Mouse (Mus musculus) midbrain, embryonic 11.5 days (tissue): ENCODE measurements at regions not wholly inside any gene's neighbourhood (a gene's known extent, or its start where the extent isn't known, plus 50 kb on each side); places are given as distances from the start of the nearest gene placed in this dataset.

Experiments used
- ATAC-seq: fragments of 200-750 bp; cut with Nextera tagmentation; 2 replicates; pipeline ENCODE4 v1.8.0; 2017; ENCODE audit warnings: moderate TSS enrichment, moderate library complexity; ENCODE audit not compliant: low FRiP score
- DNase-seq: peaks from one replicate; pipeline ENCODE4 v3.0.0; 2015; ENCODE audit warnings: low spot score; ENCODE audit errors: missing footprints
- H3K27ac ChIP-seq: fragments of 300-500 bp; sonication (generic); 2 replicates; pipeline ENCODE4 v1.5.1; 2014; ENCODE audit warnings: low read depth, low read length
- H3K27me3 ChIP-seq: fragments of 300-500 bp; sonication (generic); 2 replicates; pipeline ENCODE4 v1.6.1; 2014; ENCODE audit warnings: mild to moderate bottlenecking, low read length, moderate library complexity, mixed read lengths; ENCODE audit not compliant: control insufficient read depth, insufficient read depth
- H3K36me3 ChIP-seq: fragments of 300-500 bp; sonication (generic); 2 replicates; pipeline ENCODE4 v1.6.1; 2014; ENCODE audit warnings: mild to moderate bottlenecking, low read length, moderate library complexity, mixed read lengths; ENCODE audit not compliant: control insufficient read depth, insufficient read depth
- H3K4me1 ChIP-seq: fragments of 300-500 bp; sonication (generic); 2 replicates; pipeline ENCODE4 v1.6.1; 2014; ENCODE audit warnings: low read length; ENCODE audit not compliant: control insufficient read depth, insufficient read depth
- H3K4me2 ChIP-seq: fragments of 300-500 bp; sonication (generic); 2 replicates; pipeline ENCODE4 v1.6.1; 2014; ENCODE audit warnings: mild to moderate bottlenecking, moderate library complexity
- H3K4me3 ChIP-seq: fragments of 300-500 bp; sonication (generic); 2 replicates; pipeline ENCODE4 v1.5.1; 2014; ENCODE audit warnings: low read depth, low read length
- H3K9ac ChIP-seq: fragments of 300-500 bp; sonication (generic); 2 replicates; pipeline ENCODE4 v1.6.1; 2014; ENCODE audit warnings: low read length
- H3K9me3 ChIP-seq: fragments of 300-500 bp; sonication (generic); 2 replicates; pipeline ENCODE4 v1.6.1; 2016; ENCODE audit warnings: low read length; ENCODE audit not compliant: control insufficient read depth
- WGBS: fragments of 180-500 bp; shearing (Covaris S2); extraction: QIAGEN DNeasy Blood & Tissue Kit; methylation state at CpG from one replicate; pipeline ENCODE4 v1.1.7; 2014; 5-methylcytosine and 5-hydroxymethylcytosine counted together

DNA sequence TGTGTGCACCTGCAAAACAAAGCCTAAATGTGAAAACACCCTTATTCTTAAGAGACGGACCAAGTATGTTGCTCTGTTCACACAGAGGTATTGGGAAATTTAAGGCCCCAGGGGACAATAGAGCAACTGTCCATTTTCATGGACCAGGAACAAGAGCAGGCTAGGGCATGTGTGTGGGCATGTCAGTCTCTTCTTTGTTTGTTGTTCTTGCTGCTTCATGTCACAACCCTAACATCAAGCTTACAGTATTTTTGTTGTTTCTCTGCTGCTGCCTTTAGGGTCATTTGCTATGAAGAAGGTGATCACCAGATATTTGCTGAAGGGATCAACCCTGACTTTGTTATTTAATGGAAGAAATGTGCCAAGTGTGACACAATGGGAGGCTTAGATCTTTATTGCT lies 96.4 kb upstream of the Slc22a23 start:
- Histone ChIP-seq H3K9ac (no peak overlapping the region), H3K4me3 (no peak overlapping the region), H3K27ac (no peak overlapping the region), H3K36me3 (no peaks in the 10 kb centered on the region), H3K27me3 (no peaks in the 10 kb centered on the region), H3K9me3 (no peaks in the 10 kb centered on the region), H3K4me1 (0 out of 2 replicates have a peak, but pooled peaks cover 4% of the 10 kb centered on the region), H3K4me2 (no peak overlapping the region)
- ATAC-seq, result no peak
- 63% methylated on average over 1 of the region's 1 CpGs for WGBS
- DNase-seq, result no peak

DNA sequence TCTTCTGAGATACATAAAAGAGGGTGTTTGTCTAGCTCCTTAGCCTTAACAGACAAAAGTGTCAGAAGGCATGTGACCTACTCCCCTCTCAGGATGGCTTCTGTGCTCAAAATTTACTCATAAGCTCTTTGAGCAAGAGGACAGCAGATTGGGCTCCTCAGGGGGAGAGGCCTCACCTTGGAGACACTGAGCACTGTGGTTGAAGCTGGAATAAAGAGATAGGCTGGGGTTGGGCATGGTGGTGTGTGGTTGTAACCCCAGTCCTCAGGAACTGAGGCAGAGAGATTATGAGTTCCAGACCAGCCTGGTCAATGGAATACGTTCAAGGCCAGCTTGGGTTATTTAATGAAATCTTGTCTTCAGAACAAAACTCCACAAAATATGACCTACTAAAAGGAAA lies 82.5 kb upstream of the Slc22a23 start:
- no peaks in the 10 kb centered on the region for H3K36me3 ChIP-seq
- ATAC-seq, result no peak
- no peak overlapping the region for H3K27ac ChIP-seq
- H3K4me1 ChIP-seq, result no peaks in the 10 kb centered on the region
- no peak overlapping the region for H3K4me2 ChIP-seq
- H3K9me3 ChIP-seq, result no peaks in the 10 kb centered on the region
- H3K27me3 ChIP-seq, result no peaks in the 10 kb centered on the region
- DNase-seq, result no peak
- no peak overlapping the region for H3K9ac ChIP-seq
- WGBS, result 100% methylated on average over 1 of the region's 1 CpGs
- H3K4me3 ChIP-seq, result no peak overlapping the region

DNA sequence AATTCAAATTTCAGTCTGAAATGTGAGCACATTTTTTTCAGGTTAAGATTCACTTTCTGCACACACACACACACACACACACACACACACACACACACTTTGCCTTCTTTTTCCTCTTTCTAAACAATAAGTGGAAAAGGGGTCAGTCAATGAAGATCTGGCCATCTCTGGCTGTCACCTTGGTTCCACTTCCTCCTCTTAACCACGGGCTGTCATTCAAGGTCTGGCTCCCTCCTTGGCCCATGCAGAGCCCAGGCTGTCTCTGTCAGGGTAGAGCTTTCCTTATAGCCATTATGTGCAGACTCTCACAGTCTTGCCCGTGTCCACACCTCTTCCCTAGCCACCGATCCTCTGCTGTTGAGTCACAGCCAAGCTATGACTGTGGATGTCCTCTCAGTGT lies 79.9 kb upstream of the Slc22a23 start:
- no peak overlapping the region for H3K9ac ChIP-seq
- H3K4me3 ChIP-seq, result no peak overlapping the region
- no peak overlapping the region for H3K27ac ChIP-seq
- no peak for ATAC-seq
- no peak overlapping the region for H3K4me2 ChIP-seq
- 81% methylated on average over 3 of the region's 3 CpGs for WGBS
- H3K36me3 ChIP-seq, result no peaks in the 10 kb centered on the region
- no peaks in the 10 kb centered on the region for H3K4me1 ChIP-seq
- no peak for DNase-seq
- H3K9me3 ChIP-seq, result no peaks in the 10 kb centered on the region
- H3K27me3 ChIP-seq, result no peaks in the 10 kb centered on the region

DNA sequence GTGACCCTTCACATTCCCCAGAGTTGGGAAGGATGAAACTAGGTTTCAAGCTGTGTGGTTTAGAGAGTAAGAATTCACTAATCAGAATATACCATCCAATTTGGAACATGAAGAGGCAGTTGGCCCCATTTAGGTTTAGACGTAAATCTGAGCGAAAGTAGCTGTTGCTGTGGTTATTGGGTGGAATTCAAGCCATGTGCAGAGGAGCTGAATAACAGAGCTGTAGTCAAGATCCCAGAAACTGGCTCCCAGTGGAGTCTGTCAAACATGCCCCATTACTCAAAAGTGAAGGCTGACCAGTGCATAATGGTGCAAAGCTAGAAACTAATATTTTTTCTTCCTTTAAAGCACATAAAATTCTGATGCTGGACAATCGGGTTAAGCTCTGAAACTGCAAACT lies 76.7 kb upstream of the Slc22a23 start:
- H3K9me3 ChIP-seq, result no peaks in the 10 kb centered on the region
- no peak overlapping the region for H3K4me3 ChIP-seq
- ATAC-seq, result no peak
- no peak for DNase-seq
- H3K9ac ChIP-seq, result no peak overlapping the region
- no peaks in the 10 kb centered on the region for H3K27me3 ChIP-seq
- no peak overlapping the region for H3K27ac ChIP-seq
- H3K4me2 ChIP-seq, result no peak overlapping the region
- 68% methylated on average over 3 of the region's 3 CpGs for WGBS
- H3K36me3 ChIP-seq, result no peaks in the 10 kb centered on the region
- H3K4me1 ChIP-seq, result no peaks in the 10 kb centered on the region

DNA sequence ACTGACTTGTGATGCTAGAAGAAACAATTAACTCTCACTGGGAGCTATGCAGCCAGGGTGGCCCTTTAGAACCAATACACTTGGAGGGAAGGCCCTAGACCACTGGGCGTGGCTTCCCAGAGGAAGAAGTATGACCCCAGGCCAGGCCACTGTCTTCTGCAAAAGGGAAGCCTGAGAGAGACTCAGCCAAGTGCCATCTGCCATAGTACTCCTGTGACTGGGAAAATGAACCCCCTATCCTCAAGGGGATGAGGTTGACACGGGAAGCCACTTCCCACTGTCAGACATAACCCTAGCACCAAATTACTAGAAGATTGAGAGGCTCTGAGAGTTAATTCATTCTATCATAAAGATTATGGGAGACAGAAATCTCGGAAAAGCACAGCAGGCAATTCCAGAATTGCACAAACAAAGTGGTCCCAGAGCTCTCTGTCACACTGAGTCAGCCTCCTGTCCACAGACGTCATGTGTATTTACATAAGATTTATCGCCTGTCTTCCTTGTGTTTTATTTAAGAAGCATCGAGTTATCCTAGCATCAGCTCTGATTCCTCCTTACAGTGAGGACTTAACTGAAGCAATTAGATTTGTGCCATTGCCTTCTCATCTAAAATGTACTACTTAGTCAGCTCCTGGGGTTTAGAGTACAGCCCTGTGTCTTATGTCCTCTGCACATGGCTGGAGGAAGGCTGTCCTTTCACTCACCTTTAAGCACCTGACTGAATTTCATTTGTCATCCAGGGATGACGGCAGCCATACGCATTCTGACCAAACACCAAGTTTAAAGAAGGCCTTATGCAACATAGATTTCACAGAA lies 75.6 kb upstream of the Slc22a23 start:
- 74% methylated on average over 8 of the region's 8 CpGs for WGBS
- H3K9me3 ChIP-seq, result no peaks in the 10 kb centered on the region
- no peak overlapping the region for H3K27ac ChIP-seq
- H3K4me3 ChIP-seq, result no peak overlapping the region
- H3K27me3 ChIP-seq, result no peaks in the 10 kb centered on the region
- H3K4me1 ChIP-seq, result no peaks in the 10 kb centered on the region
- ATAC-seq, result no peak
- no peak overlapping the region for H3K4me2 ChIP-seq
- H3K36me3 ChIP-seq, result no peaks in the 10 kb centered on the region
- H3K9ac ChIP-seq, result no peak overlapping the region
- DNase-seq, result no peak

DNA sequence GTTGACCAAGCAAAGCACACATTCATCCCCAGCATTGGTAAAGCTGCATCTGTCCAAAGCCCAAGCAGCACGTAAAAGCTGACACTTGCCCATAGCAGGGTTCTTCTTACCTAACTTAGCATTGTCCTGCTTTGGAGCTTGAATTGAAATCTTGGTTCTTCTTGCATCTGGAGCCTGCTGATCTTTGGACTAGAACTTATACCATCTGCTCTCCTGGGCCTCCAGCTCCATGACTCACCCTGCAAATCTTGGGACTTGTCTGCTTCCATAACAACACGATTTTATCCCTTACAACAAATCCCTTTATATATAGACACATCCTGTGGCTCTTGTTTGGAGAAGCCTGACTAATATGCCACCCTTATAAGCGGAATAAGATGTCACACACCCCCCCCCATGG lies 74.1 kb upstream of the Slc22a23 start:
- DNase-seq, result no peak
- no peak overlapping the region for H3K27ac ChIP-seq
- no peaks in the 10 kb centered on the region for H3K36me3 ChIP-seq
- no peak for ATAC-seq
- 81% methylated on average over 3 of the region's 3 CpGs for WGBS
- no peaks in the 10 kb centered on the region for H3K9me3 ChIP-seq
- no peaks in the 10 kb centered on the region for H3K27me3 ChIP-seq
- no peak overlapping the region for H3K4me2 ChIP-seq
- H3K4me1 ChIP-seq, result no peaks in the 10 kb centered on the region
- no peak overlapping the region for H3K4me3 ChIP-seq
- H3K9ac ChIP-seq, result no peak overlapping the region

DNA sequence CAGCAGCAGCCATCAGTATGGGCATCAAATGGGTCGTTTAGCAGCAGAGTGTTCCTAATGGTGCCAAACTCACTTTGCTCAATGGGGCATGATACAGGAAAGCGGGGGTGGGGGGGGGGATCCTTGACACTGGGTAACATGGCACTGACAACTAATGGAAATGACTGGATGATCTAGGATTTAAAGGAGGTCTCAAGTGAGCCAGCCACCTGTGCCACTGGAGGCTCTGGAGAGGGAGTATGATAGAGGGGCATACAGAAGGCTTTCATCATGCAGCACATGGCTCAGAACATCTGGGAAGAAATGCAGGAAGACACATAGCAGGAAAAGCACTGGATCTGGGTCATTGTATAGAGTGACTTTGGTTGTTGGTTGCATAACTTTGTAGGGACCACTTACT lies 71.6 kb upstream of the Slc22a23 start:
- H3K4me1 ChIP-seq, result no peaks in the 10 kb centered on the region
- WGBS, result 78% methylated on average over 2 of the region's 2 CpGs
- H3K9ac ChIP-seq, result no peak overlapping the region
- no peaks in the 10 kb centered on the region for H3K27me3 ChIP-seq
- H3K4me2 ChIP-seq, result no peak overlapping the region
- H3K9me3 ChIP-seq, result no peaks in the 10 kb centered on the region
- no peak overlapping the region for H3K27ac ChIP-seq
- ATAC-seq (no peak), DNase-seq (no peak)
- no peak overlapping the region for H3K4me3 ChIP-seq
- no peaks in the 10 kb centered on the region for H3K36me3 ChIP-seq

DNA sequence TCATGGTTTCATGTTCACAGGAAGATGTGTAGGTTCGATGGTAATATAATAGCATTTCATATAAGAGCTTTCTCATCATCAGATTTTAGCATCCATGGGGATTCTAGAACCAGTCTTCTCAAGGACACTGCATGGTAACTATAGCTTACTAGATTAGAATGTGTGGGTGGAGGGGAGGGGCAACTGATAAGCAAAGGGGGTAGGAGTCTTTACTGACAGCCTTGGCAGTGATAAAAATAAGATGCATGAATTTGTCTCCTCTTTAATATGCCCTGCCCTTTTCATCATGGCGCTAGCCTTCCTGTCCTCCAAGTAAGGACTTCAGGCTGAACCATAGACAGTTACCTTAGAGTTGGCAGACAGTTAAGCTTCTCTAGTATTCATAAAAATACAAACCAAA lies 69.6 kb upstream of the Slc22a23 start:
- no peak for ATAC-seq
- Histone ChIP-seq H3K9me3 (no peaks in the 10 kb centered on the region), H3K4me1 (no peaks in the 10 kb centered on the region), H3K27ac (no peak overlapping the region), H3K9ac (no peak overlapping the region), H3K36me3 (no peaks in the 10 kb centered on the region), H3K4me3 (no peak overlapping the region), H3K27me3 (no peaks in the 10 kb centered on the region), H3K4me2 (no peak overlapping the region)
- 95% methylated on average over 2 of the region's 2 CpGs for WGBS
- DNase-seq, result no peak

DNA sequence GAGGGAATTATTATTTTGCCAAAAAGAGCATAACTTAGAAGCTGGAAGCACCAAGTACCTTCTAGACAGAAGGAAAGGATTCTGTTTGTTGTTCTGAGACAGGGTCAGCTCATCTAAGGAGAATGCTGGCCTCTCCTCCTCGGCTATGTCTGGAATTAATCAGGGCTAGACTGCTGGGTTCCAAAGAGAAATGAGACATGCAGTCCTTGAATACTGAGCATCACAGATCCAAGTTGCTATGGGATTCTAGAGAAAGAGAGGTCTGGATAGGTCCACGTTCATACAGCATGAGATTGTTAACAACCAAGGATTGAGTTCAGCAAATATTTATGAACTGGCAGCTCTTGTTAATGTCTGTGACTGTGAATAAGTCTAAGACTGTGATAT lies 63.7 kb upstream of the Slc22a23 start:
- no peaks in the 10 kb centered on the region for H3K4me1 ChIP-seq
- no peak overlapping the region for H3K9ac ChIP-seq
- no peaks in the 10 kb centered on the region for H3K36me3 ChIP-seq
- no peak overlapping the region for H3K4me2 ChIP-seq
- no peak overlapping the region for H3K4me3 ChIP-seq
- H3K27me3 ChIP-seq, result no peaks in the 10 kb centered on the region
- DNase-seq (no peak), ATAC-seq (no peak)
- no peak overlapping the region for H3K27ac ChIP-seq
- WGBS, result 57% methylated on average over 2 of the region's 2 CpGs
- H3K9me3 ChIP-seq, result no peaks in the 10 kb centered on the region
